Mouse (Mus musculus) right cerebral cortex, adult 18-20 months (tissue): Measurements from ENCODE around the gene St6galnac5.

ENCODE experiments used
- DNase-seq: peaks from one replicate; pipeline ENCODE4 v3.0.0; 2022; ENCODE audit warnings: mixed read lengths

The St6galnac5 gene

DNA sequence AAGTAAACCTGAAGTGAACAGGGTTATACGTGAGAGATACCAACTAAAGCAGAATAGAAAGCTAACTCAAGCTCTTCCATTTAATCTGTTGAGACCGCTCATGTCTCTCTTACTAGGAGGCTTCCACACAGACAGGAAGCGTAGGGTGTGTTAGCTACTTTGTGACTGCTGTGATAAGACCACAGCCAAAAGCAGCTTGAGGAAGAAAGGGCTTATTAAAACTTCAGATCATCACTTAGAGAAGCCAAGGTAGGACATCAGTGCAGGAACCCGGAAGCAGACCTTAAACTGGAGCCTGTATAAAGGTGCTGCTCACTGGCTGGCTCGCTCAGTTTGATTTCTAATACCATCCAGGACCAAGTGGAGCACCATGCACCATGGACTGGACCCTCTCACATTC lies 31.7 kb downstream of the St6galnac5 start:
- DNase-seq, result no peak

DNA sequence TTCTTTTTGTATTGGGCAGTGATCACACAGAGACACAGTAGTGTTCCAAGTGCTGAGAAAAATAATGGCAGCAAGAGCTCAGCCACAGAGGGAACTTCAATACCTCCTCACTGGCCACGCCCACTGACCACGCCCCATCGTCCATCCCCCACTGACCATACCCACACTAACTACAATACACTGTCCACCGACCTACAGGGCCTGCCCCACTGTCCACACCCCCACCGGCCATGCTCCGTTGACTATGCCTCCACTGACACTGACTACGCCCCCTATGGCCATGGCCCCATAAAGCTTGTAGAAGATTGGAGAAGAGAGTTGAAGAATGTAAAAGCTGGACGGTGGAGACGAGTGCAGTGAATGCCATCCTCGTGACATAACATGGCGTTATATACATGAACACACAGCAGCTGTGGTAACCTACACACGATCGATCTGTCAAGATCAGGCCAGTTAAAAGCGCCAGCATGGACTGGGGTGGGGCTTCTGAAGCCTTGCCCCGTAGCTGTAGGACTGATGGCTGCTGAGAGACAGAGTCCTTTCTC lies 32.7 kb downstream of the St6galnac5 start:
- DNase-seq, result no peak

DNA sequence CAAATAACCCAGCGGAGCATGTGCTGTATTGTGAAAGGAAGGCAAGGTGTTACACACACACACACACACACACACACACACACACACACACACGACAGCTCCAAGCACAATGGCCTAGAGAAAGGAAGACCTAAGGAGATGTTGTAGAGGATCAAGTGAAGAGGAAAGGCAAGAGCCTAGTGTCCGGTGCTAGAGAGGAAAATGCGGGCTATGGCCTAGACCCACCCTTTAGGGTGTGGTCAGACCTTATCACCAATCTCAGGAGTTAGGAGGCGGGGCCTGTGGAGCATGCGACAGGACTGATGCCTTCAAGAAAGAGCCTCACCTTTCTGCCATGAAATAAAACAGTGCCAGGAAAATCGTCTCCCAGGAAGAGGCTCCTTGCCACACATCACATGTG lies 33.5 kb downstream of the St6galnac5 start:
- DNase-seq, result no peak

DNA sequence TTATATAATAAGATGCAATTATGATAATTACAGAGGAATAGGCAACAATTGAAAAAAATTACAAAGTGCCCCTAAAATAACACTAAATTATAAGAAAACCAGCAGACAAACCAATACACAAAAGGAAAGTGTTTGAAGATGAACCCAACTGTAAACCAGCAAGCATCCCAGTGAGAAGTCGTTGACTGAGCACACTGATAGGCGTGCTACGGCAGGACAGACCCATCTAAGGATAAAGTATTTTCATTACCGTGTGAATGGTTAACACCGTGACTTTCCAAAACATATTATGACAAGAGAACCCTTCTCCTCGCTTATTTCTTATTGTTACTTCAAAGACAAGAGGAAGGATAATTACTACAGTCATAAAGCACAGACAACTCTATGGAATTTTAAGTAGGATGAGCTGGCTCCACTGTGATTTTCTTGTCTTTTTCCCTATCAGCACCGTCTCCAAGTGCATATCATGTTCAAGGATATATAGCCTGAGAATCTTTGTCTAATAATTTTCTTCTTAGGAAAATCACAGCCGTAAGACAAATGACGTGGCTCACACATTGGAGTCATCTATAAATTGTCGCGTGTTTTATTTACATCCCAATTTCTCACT lies 34.9 kb downstream of the St6galnac5 start:
- DNase-seq, result no peak

DNA sequence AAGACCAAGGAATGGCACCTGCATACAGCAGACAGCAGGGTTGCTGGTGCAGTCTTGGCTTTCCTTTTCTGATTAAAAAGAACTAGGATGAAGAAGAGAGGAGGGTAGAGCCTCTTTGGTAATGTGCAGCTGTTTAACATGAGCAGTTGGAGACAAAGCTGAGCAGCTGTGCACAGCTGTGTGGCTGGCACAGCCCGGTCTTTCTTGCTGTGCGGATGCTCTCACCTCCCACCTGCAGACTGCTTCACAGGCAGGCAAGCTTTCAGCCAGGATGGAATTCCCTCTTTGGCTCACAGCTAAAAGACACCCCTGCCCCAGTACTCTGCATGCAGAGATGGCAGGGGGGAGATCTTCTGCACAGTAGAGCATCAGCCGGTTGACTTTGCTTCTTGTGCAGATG lies 37.3 kb downstream of the St6galnac5 start:
- no peak for DNase-seq

DNA sequence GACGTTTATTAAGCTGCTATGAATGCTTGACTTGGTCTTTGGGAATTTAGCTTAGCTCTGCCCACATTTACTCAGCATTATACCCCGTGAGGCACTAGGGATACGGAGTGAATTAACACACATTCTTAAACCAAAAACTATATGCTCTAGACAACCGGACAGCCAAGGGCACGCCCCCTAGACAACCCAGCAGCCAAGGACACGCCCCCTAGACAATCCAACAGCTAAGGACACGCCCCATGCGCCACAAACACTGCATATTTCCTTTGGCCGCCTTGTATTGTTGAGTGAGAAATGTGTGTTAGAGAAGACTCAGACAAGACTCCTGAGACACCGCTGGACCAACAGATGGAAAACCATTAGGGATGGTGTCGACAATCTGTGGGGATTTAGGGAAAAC lies 39.1 kb downstream of the St6galnac5 start:
- no peak for DNase-seq

DNA sequence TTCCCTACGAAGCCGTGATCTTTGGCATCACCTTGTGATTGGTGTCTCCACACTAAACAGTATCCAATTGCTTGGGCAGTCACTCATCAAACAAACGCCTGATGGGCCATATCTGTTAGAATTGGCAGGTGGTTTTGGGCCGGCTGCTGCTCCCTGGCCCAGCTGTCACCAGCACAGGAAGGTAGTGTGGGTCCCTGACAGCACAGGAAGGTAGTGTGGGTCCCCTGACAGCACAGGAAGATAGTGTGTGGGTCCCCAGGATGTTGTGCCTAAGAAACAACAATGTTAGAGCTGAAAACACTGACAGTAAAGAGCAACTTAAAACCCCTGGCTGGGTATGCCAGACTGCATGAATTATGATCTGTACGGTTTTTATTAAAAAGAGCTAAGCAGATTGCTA lies 40.4 kb downstream of the St6galnac5 start:
- DNase-seq, result no peak

DNA sequence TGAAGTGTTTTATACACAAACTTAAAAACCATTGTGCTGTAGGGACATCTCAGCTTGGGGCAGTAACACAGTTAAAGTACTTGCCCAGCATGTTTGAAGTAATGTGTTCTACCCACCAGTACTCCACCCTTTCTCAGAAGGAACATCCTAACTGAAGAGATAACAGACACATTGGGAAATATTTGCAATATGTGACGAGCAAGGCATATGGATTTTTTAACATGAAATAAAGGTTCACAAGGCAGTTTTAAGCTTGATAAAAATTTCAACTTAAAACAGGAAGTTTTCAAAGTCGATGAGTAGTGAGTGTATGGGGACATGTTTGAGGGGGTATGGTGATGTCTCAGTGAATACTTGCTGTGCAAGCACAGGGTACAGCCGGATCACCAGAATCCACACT lies 45.7 kb downstream of the St6galnac5 start:
- DNase-seq, result no peak

DNA sequence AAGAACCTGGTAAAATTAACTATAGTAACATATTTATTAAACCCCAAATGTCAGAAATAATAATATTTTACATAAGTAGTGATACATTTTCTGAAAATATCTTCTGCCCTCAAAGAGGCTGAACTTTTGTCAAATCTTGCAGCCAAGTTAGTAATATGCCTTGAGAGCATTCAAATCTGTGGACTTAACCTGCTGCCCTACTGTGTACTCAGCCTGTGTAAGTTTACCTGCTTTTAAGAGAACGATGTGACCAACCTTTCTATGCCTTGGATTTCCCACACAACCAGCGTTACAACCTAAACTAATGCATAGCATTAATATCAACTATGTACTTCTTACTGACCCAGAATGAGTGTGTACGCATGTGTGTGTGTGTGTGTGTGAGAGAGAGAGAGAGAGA lies 48.3 kb downstream of the St6galnac5 start:
- DNase-seq, result no peak

DNA sequence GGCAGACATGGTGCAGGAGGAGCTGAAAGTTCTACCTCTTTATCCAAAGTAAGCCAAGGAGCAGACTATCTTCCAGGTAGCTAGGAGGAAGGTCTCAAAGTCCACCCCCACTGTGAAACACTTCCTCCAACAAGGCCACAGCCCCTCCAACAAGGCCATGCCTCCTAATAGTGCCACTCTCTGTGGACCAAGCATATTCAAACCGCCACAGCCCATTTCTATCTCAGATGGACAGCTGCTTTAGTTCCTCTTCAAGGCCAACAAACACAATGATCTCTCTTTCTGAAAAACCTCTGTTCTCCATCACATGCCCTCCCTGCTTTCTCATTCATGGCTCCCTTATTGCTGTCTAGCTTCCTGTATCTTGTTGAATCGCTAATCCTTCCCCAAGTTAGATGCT lies 49.5 kb downstream of the St6galnac5 start:
- DNase-seq, result no peak

DNA sequence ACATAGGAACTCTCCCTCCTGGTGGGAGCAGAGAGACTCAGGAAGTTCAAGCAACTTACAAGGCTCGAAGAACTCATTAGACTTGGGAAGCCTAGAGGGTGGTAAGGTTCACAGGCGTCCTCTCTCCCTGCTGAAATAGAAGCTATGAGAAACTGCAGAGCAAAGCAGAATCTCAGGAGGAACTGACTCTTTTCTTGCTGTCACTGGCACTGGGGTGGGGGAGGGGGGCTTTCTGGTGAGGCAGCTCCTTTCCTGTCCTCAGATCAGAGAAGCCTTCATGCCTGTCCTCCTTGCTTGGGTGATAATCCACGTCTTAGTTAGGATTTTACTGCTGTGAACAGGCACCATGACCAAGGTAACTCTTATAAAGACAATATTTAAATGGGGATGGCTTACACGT lies 50.0 kb downstream of the St6galnac5 start:
- no peak for DNase-seq

DNA sequence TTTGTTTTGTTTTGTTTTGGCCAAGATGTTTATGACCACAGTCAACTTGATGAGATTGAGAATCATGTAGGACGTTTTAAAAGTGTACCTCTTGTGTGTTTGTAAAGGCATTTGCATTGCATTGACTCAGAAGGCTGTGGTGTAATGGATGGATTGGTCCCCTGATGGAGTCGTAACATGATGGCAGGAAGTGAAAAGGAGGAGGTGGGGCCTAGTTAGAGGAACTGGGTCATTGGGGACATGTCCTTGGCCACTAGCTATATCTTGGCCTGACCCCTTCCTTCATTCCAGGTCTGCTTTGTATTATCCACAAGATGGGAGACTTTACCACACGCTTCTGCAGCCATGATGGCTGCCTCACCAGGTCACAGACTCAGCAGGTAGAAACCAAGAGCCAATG lies 50.7 kb downstream of the St6galnac5 start:
- no peak for DNase-seq

DNA sequence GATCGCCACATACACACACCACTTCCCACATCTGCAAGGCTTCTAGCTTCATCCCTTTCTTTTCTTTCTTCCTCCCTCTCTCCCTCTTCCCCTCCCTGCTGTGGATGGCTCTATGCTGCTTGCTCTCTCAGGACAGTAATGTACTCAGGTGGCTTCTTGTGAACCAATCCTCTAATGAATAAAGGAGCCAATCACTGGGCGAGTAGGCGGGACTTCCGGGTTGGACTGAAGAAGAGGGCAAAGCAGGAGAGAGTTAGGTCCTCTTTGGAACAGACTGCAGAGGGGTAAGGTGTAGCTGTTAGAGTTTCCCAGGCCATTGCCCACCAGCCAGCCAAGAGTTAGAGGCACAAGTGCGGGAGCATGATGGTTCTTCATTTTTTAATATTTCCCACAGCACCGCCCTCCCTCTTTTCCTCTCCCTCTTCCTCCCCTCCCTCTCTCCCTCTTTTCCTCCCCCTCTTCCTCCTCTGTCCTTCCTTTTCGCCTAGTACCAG lies 52.2 kb downstream of the St6galnac5 start:
- DNase-seq, result no peak

DNA sequence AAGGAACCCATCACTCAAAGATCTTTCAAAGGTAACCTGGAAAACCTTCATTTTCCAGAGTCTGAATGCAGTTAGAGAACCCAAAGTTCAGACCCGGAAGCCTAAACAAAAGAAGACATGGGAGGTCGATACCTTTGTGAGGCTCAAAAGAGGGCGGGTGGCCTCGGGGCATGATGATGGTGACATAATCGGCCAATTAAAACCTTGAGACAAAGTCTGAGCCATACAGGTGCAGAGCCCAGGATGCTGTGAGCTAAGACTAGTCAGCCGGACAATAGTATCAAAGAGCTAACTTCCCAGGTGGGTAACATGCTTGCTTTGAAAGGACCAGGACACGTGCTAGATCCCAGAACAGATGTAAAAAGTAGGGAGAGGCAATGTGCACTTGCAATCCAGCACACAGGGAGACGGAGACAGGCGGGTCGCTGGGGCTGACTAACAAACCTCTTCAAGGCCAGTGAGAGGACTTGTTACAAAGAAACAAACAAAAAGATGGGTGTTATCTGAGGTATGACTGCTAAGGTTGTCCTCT lies 52.7 kb downstream of the St6galnac5 start:
- no peak for DNase-seq

DNA sequence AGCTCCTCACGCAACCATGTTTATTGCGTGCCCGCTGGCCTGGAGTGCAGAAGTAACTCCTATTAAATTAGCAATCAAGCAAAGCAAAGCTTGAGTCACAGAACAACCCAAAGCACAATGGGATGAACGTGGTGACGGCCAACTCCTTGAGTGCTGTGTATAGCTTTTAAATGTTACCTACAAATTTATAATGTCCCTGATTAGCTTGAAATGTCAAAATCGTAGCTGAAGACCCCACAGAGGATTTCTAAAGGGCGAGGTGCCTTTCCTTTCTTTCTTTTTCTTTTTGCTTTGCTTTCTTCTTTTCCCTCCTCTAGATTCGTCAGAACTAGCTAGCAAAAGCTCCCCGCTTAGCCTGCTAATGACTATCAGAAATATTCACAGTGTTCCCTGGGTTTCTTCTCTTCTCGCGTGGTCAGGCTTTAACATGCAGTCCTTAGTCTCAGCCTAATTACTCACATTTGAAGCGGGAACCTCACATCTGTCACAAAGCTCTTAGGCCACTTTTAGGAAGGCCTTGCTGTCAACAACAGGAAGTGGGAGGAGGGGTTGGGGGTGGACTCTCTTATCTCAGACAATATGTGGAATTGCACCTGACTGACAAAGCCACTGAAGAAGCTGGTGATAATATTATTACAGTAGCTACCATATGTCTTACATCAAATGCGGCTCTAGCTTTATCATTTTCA lies 53.6 kb downstream of the St6galnac5 start:
- DNase-seq, result no peak

DNA sequence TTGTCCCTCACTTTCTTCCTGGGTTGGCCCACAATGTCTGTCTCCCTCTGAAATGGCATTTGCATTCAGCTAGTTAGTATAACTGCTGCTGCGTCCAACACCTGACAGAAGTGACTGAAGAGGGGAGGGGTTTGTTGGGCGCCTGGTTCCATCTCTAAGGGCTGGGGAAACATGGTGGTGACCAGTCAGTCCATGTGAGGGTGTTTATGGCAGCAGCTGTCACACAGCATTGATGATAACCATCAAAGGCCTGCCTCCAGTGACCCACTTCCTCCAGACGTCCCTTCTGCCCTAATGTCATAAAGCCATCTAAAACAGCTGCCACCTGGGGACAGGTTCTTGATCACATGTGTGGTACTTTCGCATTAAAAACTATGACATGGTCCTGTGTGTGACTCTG lies 55.9 kb downstream of the St6galnac5 start:
- DNase-seq, result no peak

DNA sequence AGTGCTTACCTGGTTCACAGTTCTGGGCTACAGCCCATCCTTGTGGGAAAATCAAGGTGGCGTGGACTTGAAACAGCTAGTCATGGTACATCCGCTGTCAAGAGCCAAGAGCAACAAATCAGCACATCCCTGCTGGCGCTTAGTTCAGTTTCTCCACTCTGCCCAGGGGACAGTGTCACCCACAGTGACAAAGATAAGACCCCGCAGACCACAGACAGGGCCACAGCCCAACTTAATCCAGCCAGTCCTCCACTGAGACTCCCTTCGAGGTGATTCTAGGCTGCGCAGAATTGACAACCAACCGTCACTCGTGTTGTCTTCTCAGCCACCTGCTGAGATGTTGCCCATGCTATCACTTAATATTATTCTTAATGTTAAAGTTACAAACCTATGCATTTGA lies 56.7 kb downstream of the St6galnac5 start:
- DNase-seq, result no peak

DNA sequence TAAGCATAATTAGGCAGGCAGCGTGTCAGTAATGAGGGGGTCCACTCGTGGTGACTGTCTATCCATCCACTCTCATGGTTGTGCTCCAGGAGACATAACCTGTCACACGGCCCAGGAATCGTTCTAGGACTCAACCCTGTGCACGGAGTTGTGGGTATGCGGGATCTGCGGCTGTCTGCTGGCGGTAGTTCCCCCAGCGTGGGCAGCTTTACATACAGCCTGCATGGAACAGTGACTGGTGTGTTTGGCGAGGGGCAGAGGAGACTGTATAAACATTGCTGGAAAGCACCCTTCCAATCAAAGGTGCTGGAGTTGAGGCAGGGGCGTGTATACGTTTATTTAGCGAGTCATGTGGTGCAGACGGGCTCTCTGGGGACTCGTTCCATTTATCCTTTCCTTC lies 58.5 kb downstream of the St6galnac5 start:
- DNase-seq, result no peak

DNA sequence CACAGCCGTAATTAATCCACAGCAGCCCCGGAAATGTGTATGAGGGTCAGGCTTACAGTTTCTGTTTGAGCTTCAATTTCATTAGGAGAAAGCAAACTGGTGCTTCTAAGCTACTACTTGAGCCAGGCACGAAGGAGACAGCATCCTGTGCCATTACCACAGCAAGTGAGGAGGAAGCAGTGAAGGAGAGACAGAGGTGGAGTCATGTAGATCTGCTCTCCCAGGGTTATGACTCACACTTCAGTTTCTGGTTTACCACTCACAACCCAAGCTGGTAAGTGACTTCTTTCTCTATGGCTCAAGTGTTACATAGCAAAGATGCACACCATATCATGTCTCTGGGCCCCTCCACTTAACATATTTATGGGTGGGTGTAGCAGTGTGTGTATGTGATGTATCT lies 61.7 kb downstream of the St6galnac5 start:
- DNase-seq, result peak; percentile 51

DNA sequence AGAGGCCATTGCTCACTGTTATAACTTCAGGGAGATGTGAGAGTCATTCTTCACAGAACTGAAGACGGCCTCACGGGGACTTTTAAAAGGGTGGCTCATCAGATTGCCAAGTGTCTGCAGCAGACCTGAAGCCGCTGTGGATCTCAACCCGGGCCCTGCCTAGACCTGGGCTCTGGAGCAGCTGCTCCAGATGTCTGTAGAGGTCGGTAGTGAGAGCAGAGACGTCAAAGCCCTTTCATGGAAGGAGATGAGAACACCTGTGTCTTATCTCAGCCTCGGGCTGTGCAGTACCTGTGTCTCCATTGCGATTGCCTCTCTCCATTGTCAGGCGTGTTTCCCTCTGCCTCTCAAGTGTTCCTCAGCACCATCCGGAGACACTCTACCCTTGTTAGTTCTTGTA lies 62.9 kb downstream of the St6galnac5 start:
- DNase-seq, result no peak

DNA sequence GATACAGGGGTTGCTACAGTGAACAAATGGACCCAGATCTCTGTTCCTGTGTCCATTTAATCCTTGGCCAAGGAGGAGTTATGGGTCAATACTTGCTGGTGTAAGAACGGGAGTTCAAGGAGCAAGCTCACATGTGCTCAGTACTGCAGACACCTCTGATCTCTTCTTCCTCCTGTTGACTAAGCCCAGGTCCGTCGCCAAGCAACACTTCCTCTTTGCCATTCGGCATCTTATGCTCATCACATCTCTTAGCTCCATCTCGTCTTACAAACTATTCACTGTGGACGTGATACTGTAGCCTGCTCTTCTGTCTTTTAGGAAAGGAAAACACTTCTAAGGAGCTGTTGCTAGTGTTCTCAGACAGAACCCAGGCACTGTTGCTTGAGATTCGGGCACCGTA lies 64.5 kb downstream of the St6galnac5 start:
- no peak for DNase-seq

DNA sequence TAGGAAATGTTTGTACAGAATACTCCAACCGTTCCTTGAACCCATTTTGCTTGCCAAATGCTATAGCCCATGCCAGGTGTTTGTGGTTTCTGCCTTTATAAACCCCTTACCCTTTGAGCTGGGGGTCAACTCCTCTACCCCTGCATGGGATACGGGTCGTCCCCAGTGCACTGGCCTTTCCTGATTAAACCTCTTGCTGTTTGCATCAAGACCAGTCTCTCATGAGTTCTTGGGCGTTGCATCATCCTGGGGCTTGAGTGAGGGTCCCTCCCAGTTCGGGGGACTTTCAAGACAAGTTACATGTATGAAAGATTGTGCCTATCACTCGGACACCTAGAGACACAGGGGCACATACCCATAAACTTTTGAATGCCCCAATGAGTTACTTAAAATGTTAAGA lies 67.7 kb downstream of the St6galnac5 start:
- no peak for DNase-seq

DNA sequence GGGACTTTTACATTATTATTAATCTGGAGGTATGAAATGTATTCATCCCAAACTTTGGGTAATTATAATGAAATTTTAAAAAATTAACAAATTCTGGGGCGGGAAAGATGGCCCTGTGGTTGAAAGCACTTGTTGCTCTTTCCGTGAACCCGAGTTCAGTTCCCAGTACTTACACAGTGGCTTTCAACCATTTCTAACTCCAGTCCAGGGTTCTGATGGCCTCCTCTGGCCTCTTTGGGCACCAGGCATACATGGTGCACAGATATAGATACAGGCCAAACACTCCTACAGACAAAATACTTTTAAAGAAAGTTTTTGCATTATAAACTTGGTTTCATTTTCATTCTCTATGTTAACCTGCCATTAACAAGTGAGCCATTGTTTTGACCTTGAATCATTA lies 68.4 kb downstream of the St6galnac5 start:
- DNase-seq, result no peak

DNA sequence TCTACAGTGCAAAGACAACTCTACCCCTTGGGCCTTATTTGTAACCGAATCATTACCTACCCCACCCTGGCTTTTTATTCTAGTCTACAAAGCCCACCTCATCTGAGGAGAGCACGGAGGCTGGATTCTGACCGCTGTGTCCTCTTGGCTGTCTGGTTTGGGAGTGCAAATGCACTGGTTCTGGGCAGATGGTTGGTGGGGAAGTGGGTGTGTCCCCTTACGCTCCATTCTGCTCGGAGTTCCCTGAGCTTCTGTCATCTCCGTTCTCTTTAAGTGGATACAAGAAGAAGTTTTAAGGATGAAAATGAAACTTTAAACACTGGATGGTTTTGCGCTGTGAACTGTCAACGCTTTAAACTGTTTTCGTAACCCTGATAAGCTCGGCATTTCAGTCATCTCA lies 68.9 kb downstream of the St6galnac5 start:
- DNase-seq, result no peak
